Mouse (Mus musculus) skeletal muscle tissue, adult 2 months (tissue): ENCODE measurements around the gene Atg9b.
"Not testable (repeated sequence)": the region's sequence is repeated elsewhere in the genome, so short reads cannot be mapped to it uniquely, and the experiment has no call there.

Experiments
- DNase-seq: peaks from one replicate; pipeline ENCODE4 v3.0.0-alpha.2; 2012; ENCODE audit warnings: low read depth, low spot score

Atg9b gene

GRCm38 (mm10) chr5:24405389-24405876, 13.5 kb upstream of the Atg9b start:
- DNase-seq: no peak

- DNase-seq: no peak
Observed at GRCm38 (mm10) chr5:24404594-24405360, 12.8 kb upstream of the Atg9b start.

DNA sequence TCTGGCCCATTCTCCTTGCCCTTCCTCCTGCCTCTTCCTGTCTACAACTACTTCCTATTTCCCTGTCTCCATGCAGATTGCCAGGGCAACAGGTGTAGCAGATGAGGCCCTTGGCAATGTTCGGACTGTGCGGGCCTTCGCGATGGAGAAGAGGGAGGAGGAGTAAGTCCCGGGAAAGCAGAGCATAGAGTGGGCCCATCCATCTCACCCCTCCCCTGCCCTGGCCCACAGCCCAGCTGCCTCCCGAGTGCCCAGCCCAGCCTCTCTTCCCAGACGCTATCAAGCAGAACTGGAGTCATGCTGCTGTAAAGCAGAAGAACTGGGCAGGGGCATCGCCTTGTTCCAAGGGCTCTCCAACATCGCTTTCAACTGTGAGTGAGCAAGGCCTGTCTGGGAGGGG, 10.0 kb upstream of the Atg9b start:
- DNase-seq: no peak

GRCm38 (mm10) chr5:24400911-24401605, 9.1 kb upstream of the Atg9b start:
- DNase-seq: no peak

DNA sequence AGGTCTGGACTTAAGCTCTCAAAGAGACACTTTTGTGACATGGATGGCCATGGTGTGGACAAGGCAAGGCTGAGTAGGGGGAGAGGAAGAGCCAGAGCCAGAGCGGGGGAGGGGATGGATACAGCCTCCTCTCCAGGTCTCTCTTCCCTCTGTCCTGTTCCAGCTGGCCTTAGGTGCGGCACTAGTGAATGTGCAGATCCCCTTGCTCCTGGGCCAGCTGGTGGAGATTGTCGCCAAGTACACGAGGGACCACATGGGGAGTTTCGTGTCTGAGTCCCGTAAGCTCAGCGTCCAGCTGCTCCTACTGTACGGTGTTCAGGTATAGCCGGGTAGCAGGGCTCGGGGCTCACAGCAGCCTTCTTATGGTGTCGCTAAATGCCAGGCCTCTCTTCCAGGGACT, 8.4 kb upstream of the Atg9b start:
- DNase-seq: no peak

DNA sequence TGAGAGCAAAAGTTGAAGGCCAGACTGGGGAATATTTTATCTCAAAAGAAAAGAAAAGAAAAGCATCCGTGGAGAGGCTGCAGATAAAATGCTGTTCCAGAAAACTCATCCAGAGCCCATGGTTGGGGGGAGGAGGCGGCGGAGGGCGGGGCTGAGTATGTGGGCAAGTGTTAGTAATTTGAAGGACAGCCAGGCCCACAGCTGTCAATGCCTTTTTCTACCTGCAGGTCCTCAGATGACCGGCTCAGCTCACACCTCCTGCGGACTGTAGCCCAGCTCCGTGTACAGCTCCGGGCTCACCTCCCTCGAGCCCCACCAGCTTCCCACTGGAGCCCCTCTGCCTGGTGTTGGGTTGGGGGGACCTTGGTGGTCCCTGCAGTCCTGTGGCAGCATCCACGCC, 7.7 kb upstream of the Atg9b start:
- DNase-seq: no peak

- DNase-seq: not testable (repeated sequence)
Observed at GRCm38 (mm10) chr5:24396254-24396653, 4.3 kb upstream of the Atg9b start.

DNA sequence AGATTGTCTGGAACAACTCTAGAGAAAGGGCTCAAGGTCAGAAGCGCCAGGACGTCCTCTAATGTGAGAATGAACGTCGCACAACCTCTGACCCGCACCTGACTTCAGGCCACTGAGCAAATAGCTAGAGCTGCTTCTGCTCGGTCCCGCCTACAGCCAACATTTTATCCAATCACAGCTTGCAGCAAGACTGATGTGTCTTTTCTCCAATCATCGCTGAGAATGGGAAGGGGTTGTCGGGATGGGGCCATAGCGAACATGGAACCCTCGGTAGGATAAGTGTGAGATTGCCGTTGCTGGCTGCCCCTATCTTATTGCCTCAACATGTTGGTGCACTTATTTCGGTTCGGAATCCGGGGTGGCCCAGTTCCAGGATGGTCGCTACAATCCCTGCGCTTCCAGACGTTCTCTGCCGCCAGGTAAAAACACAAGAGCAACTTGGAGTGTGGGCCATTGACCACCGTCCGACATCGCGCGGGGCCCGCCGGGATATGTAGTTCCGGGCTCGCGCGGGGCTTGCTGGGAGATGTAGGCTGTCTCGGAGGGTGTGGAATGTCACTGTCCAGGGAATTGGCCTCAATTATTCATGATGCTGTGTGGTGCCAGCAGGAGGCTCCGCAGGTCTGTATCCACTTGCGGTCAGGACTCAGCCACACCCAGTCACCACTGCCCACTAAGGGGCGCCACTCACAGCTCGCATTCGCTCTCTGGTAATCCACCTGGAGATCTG, 2.4 kb upstream of the Atg9b start:
- peak; percentile 98 for DNase-seq

DNA sequence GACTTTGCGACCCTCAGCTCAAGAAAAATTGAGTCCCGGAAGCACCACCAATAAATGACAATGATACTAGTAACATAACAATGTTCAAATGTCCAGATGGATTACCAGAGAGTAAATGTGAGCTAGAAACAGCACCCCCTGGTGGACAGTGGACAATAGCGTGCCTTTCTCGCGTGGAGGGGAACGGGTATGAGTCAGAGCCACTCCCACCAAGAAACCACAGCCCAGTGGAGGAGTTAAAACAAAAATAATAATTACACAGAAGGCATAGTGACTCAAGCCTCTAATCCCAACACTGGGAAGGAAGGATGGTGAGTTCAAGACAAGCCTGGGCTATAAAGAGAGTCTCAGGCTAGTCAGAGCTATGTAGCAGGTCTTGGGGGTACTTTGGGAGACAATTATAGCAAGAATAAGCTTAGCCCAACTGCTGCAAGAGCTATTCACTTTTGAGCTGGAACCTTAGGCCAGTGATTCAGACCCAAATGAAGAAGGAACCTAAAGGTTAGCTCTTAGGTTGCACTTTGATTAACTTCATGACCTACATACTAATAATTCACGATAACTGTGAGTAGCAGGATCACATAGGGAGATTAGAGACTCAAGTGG, 1.6 kb upstream of the Atg9b start, which contains the start of gene Abcb8:
Abcb8 (plus strand) TSS at position 272 of the 606 bp plus-strand sequence.
- DNase-seq: peak; percentile 59

DNA sequence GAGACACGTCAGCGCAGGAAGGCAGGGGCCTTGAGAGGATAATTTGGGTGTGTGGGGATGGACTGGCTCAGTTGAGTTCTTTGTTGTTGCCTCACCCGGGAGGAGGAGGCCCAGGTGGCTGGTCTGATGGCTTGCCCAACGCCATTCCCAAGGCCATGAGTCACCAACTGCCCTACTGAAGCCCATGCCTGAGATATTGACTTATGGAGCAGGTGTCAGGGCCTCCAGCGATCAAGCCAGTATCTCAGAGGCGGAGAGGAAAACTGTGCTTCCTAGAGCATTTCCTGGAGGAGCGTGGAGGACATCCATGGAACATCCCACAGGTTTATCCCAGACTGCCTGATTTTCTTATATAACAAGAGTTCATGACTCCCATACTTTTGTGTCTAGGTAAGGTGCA, 781 bp upstream of the Atg9b start:
- no peak for DNase-seq

DNA sequence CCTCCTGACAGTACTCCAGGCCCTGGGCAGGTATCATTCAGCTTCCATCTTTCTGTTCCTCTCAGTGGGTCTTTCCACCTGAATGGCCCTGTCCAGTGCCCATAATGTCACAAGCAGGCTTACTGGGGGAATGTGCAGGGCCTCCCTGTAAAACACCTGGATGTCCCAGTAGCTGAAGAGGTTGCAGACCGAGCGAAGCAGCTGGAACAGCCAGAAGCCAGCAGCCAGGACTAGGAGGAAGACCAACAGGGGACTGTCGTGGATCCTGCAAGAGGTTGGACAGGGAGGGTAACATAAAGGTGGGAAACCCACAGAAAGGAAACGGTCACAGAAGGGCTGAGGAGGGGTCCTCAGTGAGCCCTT, 2.3 kb downstream of the Atg9b start:
- no peak for DNase-seq

DNA sequence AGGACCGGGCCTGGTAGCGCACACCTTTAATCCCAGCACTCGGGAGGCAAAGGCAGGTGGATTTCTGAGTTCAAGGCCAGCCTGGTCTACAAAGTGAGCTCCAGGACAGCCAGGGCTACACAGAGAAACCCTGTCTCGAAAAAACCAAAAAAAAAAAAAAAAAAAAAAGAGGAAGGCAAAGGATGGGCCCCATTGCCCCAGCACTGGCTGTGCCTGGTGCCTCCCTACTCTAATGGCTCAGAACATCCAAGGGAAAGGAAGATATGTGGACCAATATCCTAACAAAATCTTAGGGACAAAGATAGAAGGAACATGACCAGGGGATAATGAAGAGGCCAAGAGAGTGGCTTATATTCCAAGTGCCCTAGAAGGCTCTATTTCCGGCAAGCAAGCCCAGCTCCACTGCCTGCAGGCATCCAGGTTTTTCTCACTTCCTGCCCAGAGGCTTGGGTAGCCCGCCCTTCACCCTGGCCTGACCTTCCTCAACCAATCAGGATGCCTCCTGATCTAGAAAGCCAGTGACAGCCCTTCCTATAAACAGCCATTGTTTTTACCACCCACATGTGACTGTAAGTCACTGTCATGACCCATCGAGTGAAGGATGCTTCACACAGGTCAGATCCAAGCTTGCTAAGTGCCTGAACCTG, 2.8 kb downstream of the Atg9b start:
- DNase-seq: no peak

DNA sequence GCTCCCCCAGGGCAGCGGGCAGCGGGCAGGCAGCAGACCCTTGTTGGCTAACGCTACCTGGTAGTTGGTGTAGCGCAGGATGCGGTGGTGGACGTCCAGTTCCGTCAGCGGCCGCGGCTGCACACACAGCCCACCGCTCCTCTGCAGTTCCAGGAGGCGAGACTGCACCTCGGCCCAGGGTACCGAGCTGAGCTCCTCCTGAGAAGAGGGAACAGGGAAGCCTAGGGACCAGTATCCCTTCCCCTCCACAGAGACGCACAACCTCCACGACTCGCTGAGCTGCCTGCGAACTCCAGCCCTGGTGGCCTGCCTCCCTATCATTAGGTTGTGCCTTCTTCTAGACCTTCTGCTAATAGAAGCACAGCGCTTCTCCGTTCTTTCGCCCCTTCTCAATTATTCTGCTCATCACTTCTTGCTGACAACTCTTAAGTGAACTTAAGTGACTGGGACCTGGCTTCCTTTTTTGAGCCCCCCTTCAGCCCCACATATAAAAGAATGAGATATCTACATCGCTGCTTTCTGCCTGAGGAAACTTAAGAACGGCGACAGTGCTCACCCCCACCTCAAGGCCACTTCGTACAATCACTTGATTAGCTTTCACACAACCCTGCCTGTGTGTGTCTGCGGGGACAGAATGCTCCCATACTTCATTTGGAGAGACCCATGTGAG, 3.6 kb downstream of the Atg9b start:
- DNase-seq: no peak

GRCm38 (mm10) chr5:24387264-24388241, 4.4 kb downstream of the Atg9b start:
- peak; percentile 49 for DNase-seq

- DNase-seq: no peak
Observed at GRCm38 (mm10) chr5:24385887-24386550, 5.9 kb downstream of the Atg9b start.

DNA sequence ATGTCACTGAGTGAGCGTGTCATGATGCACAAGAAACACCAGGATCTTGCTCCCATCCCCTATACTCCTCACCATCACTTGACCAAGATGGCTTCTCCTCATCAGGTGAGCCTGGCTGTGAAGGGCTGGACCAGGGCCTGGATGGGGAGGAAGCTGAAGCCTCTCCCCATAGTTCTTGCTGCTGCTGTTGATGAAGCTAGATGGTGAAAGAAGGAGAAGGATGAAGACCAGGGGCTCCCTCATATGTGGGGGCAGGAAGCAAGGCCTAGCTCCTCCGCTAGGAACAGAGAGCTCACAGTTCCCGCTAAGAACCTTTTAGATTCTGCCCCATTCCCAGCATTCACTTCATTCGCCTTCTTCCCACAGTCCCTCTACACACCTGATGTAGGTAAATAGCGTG, 6.6 kb downstream of the Atg9b start:
- DNase-seq: no peak

GRCm38 (mm10) chr5:24384407-24384806, 7.5 kb downstream of the Atg9b start:
- DNase-seq: peak; percentile 33

DNA sequence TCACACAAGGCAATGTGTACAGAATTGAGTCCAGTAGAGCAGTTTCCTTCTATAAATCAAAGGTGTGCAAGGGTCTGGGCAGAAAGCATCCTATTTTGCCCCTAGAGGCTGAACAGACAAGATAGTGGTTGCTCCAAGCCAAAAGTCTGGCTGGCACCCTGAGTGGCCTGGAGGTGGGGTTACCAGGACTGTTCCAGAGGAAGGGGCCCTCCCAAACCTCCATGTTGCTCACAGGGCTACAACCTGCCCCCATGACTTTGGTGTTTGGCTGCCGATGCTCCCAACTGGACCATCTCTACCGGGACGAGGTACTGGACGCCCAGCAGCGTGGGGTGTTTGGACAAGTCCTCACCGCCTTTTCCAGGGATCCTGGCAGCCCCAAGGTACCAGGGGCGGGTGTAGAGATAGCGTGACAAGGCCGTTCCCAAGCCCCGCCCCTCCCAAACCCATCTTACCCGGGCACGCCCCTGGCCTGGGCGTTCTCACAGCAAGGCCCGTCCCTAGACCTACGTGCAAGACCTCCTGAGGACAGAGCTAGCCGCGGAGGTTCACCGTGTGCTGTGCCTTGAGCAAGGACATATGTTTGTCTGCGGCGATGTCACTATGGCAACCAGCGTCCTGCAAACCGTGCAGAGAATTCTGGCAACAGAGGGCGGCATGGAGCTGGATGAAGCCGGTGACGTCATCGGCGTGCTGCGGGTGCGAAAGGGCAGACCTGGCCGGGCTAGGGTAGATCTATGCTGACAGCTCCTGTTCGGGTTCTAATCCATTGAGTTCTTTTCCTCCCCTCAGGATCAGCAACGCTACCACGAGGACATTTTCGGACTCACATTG, 8.7 kb downstream of the Atg9b start:
- DNase-seq: peak; percentile 93
